Mouse (Mus musculus) bone marrow, adult 2 months (tissue): ENCODE measurements around the gene Nmt1.

Experiments used
- CTCF ChIP-seq: fragments of 200-500 bp; IDR thresholded peaks from 2 replicates; pipeline ENCODE4 v1.5.1; 2011; ENCODE audit warnings: low read length, control low read depth; ENCODE audit not compliant: control insufficient read depth, insufficient read depth
- POLR2A ChIP-seq: fragments of 200-500 bp; IDR thresholded peaks from 2 replicates; pipeline ENCODE4 v1.6.1; 2011; ENCODE audit warnings: low read depth, mild to moderate bottlenecking, control low read depth, low read length, borderline replicate concordance; ENCODE audit not compliant: control insufficient read depth

- TF ChIP-seq POLR2A (no peak), CTCF (no peak)
Observed at GRCm38 (mm10) chr11:103112552-103112912, 84.5 kb downstream of the Nmt1 start.
